Mouse (Mus musculus) ES-Bruce4 (cell line): Measurements from ENCODE around the gene Irf7.

Source experiments
- CTCF ChIP-seq: IDR thresholded peaks from one replicate; pipeline ENCODE4 v1.8.1; 2011; ENCODE audit warnings: low read depth, low read length
- EP300 ChIP-seq: IDR thresholded peaks from 2 replicates; pipeline ENCODE4 v1.6.1; 2011; ENCODE audit warnings: low read depth, low read length; ENCODE audit not compliant: insufficient read depth
- POLR2A ChIP-seq: IDR thresholded peaks from one replicate; pipeline ENCODE4 v1.8.1; 2011; ENCODE audit warnings: low read length; ENCODE audit not compliant: insufficient read depth

- TF ChIP-seq CTCF (no peak), POLR2A (no peak), EP300 (no peak)
Measured at GRCm38 (mm10) chr7:141263640-141264039, 2.6 kb downstream of the Irf7 start.
